Mouse (Mus musculus) heart, adult 9 months (tissue): ENCODE measurements at regions not wholly inside any gene's neighbourhood (a gene's known extent, or its start where the extent isn't known, plus 50 kb on each side); places are given as distances from the start of the nearest gene placed in this dataset.

Experiments used
- DNase-seq, 2 experiments: peaks; one replicate each; pipeline ENCODE4 v3.0.0; 2022; ENCODE audit warnings: low spot score in 2 of 2

DNA sequence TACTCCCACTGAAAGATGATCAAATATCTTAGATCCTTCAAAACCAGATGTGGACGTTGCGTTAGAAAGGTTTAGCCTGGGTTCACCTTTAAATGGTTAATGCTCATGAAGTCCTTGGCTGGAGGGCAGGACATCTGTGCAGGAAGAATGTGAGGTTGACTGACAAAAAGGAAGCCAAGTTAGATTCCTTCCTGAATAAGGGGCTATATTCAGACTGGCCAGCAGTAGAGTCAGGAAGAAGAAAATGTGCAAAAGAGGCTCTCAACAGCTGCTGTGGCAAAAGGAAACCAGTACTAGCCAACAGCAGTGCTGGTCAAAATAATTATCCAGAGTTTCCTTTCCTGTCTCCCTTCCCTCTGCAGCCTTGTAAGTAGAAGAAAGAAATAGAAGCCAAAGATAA is 582.0 kb upstream of the Marcks start:
- peak; percentile 7 to 47 for DNase-seq

DNA sequence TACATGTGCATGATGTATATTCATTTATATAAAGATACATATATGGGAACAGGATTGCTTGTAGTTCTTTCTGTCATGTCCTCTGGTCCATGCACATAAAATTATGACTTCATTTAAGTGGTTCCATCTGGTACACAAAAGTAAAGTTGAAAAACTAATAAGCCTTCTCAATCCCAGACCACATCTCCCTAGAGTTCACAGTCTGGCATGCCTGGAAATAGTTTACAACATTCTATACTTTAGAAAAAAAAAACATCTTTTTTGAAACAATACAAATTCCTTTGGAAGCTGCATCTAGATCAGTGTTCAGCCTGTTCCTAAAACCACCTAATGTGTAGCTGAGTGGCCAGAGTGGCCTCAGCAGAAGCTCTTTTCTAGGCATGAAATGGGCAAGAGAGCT is 578.2 kb upstream of the Marcks start:
- DNase-seq = no peak

- no peak for DNase-seq
These were observed 572.7 kb upstream of the Marcks start for GRCm38 (mm10) chr10:37711459-37711858.

GRCm38 (mm10) chr10:37694041-37694690 is 555.4 kb upstream of the Marcks start:
- no peak for DNase-seq

- DNase-seq = no peak
These were observed 554.1 kb upstream of the Marcks start for GRCm38 (mm10) chr10:37692851-37693250.

DNA sequence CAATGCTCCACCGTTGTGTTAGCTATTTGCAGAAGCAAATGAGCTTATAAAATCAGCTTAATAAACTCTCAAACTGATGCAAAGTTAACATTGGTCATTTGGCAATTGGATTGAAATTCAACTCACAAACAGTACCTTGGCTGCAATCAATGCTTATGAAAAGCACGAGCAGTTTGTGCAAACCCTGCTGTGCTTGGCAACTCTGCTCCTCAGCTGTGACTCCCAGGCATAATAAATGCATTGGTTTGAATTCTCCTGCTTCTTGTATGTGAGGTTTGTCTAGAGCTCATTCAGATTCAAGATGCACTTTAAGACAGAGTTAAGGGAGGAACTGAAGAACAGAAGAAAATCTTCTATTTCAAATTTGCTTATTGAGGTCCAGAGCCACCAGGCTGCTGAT is 553.2 kb upstream of the Marcks start:
- DNase-seq = no peak

- DNase-seq = peak; percentile 17 to 57
These were observed 544.4 kb upstream of the Marcks start for GRCm38 (mm10) chr10:37683101-37683500.

DNA sequence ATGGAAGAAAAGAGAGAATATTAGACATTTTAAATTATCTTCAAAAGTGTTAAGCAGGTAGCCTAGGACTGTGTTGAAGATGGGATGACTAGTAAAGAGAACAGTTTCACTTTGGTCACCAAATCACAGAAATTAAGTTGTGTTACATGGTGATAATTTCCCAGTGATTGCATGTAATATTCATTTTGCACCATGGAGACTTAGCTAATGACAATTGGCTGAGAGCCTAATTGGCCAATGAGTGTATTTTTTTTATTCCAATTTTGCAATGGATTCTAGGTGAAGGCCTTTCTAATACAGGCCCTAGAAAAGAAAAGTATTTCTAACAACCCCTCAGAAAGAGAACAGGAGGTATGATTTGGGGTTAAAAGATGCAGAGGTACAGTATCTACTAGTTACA is 541.9 kb upstream of the Marcks start:
- DNase-seq = no peak

DNA sequence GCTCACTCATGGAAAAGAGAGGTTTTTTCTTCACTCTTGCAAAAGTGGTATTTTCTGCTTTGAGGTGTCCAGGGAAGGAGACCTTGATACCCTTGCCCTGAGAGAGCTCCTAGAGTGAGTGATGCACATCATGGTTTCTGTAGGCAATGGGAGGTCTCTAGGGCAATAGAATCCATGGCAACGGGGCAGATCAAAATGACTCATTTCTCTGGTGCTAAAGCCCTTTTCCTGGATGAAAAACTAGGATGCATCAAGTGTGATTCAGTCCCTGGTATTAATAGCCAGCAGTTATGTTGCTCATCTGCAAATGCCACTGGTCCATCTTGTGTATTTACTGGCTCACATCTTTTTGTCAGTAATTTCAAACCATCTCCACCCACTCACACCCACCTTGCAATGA is 539.1 kb upstream of the Marcks start:
- no peak for DNase-seq

DNA sequence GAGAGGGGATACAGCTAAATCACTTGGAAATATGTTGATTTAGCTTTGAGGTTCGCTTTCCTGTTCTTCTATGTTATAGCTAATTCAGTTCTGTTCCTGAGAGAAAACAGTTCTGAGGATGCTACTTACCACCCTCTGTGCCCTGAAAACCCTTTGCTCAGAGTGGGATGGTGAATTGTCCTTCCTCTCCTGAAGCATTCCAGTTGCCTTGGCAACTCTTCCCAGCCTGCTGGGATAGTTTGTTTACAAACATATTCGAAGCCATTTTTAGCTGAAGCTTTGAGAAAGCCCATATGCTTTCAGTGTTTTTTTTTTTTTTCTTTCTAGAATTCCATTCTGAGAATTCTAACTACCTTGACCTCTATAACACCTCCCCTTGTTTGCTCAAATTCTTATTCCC is 530.1 kb upstream of the Marcks start:
- no peak for DNase-seq

DNA sequence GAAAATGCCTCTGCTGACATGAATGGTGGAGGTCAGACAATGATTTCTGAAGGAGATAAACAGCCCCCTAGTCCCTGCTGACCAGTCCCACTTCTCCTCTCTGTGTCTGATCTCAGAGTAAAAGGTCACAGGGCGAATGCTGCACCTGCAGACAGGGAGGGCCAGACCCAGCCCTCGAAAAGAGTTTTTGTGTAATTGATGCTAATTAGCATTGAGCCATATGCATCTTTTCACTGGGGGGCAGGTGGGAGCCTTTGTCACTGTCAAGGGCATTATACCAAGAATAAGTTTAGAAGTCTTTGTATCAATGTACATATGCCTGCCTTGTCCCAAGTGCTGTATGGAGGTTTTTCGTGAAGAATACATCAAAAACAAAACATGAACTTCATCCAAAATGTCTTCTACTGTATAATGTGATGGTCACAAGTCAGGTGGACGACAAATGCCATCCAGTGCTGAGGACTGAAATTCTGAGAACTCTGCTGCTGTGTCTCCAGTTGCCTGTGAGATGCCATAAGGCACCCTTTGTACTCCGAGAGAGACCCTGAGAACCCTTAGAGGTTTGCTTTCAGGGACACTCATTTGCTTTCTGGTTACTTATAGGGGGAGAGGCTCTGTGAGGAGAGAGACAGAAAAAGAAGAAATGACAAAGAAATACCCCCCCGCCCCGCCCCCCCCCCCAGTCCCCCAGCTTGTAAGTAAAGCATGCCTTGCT is 528.5 kb upstream of the Marcks start:
- no peak for DNase-seq

- no peak for DNase-seq
These were observed 527.8 kb upstream of the Marcks start for GRCm38 (mm10) chr10:37666535-37666934.

DNA sequence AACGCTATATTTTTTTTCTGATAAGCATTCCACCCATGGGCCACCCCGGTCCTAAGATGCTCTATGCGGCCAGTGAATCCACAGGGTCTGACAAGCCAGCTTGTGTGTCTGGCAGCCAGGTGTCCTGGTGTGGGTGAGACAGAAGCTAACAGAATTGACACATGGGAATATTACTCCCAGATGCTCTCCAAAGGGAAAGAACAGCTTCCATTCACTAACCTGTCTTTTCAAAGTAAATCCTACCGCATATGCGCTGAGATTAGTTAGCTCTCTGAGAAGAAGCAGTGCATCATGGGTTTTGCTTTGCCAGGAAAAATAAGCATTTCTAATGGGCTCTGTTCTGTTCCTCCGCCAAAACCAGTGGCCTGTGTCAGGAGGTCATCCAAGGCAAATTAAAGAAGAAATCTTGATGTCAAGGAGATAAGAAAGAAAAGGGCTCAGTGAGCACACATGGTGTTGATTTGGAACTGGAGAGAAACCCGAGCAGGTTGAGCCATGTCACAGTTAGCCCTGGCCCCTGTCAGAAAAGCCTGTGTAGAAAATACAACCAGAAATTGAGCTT is 498.4 kb upstream of the Marcks start:
- DNase-seq = no peak

GRCm38 (mm10) chr10:37636421-37636820 is 497.7 kb upstream of the Marcks start:
- DNase-seq = no peak

GRCm38 (mm10) chr10:37630403-37630802 is 491.7 kb upstream of the Marcks start:
- no peak for DNase-seq

DNA sequence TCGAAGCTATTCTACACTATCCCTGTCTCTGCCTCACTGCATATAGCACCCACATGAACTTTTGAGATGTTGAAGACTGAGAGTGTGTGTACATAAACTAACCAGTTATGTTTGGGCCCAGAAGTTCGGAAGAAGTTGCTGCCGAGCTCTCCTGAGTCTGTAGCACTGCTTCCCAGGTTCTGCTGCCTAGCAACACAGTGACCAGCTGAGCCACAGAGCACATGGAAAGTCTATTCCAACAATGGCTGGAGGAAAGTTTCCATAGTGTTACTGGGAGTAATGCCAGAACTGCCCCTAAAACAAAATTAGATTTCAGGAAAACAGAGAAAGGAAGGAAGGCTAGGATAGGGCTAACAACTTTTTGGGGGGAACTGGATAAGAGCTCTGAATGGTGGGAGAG is 489.2 kb upstream of the Marcks start:
- DNase-seq = peak in 1 of 2 experiments; percentile 27

DNA sequence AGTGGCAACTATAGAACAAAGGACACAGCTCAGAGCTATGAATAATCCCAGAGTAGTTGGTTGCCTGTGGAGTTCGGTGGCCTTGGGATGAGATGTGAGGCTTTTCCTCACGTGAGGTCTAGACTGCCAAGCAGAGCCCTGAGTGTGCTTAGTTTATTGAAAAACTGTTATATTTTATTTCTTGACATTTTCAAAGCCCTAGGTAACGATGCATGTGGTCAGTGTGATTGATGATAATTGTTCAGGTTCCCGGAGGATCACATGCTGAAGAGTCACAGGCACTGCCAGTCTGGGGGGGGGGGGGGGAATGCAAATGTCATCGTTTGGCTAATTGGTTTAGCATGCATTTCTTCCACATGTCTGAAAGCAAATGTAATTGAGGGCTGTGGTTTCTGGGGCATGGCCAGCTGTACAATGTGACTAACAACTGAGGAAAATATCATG is 488.1 kb upstream of the Marcks start:
- no peak for DNase-seq

DNA sequence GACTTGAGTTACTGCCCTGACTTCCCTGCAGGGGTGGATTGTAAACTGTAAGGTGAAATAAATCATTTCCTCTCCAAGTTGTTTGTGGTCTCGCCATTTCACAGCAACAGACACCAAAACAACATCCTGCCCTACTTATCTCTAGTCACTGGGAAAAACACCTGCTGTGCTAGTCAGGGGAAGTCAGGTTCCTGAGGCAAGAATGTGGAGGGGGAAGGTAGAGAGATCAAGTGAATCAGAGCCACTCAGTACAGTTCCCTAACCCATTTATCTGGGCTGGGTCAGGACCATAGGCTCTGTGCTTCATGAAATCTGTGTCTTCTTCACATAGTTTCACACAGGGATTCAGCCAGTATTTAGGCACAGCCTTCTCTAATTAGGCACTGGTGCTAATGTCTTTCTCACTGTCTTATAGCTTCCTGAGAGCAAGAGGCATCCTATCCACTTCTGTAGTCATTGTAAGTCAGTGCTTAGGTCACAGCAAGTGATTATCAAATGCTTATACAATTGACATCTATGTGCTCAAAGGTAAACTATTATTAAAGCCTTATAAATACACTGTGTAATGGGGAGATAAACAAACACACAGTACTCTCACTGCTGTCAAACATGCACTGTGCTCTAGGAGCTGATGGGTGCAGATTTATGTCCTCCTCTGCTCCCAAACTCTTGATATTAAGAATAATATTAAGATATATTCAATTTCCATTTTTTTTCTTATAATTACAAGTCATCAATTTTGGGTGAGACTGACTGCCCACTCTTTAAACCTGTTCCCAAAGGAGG is 487.4 kb upstream of the Marcks start:
- DNase-seq = no peak

DNA sequence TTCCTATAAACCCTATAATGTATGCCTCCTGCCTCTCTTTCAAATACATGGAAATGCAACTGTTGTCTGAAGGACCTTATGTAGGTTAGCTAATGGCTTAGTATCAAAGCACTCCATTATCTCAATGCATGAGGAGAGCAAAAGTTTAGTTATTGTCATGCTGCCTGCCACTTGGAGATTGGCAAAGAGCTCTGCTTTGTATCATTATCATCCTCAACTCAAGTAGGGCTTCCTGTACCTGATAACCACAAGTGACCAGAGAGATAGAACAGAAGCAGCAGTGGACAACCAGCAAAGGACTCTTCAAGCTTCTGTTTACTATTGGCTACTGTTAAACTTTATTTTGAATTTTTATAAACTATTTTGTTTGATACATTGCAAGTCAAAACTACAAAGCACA is 484.3 kb upstream of the Marcks start:
- DNase-seq = no peak

- DNase-seq = no peak
These were observed 479.9 kb upstream of the Marcks start for GRCm38 (mm10) chr10:37618606-37619005.

DNA sequence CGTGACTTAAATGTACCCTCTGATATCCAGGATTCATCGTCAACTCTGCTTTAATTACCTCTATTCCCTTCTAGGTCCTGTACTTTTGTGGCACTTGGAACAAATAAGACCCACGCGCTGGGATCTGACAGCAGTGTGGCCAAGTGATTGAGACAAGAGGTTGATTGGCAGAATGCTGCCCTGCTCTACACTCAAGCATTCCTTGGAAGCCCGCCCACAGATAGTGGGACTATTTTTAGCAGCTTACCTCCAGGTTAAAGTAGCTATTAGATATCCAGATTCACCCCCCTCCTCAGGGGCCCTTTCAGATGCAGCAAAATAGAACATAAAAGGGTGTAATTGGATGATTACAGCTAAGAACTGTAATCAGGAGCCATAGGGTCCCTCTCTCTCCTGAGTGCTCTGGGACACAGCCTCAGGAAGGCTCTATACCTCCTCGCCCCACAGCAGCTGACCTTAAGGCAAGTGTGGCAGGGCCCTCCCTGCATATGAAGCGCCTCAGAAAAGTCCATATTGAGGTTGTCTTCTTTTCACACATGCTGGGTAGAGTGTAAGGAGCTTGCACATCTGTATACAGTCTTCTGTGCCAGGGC is 479.1 kb upstream of the Marcks start:
- peak; percentile 63 to 80 for DNase-seq
